Mouse (Mus musculus): ENCODE measurements around the gene Dnajb5. TPM values are rescaled to one million over a fixed set of nuclear protein-coding genes. Genes with fewer than 3 reads are reported as not detected.

Gene Dnajb5
- total and polyA plus RNA-seq, 2 experiments from 2014 or later: 18.2 to 59.1 TPM

GRCm38 (mm10) chr4:42959382-42959781, 9.8 kb downstream of the Dnajb5 start:
- ATAC-seq (ENCODE audit: insufficient read depth, low read depth): no peak

GRCm38 (mm10) chr4:42961592-42961991, 12.0 kb downstream of the Dnajb5 start:
- Histone ChIP-seq H3K9me3 (replicated peaks; ENCODE audit: control insufficient read depth, low read length) (no peaks in the 10 kb centered on the region), H3K9ac (replicated peaks; ENCODE audit: low read depth, low read length) (no peak overlapping the region), H3K4me2 (ENCODE audit: low read depth, low read length) (no peak overlapping the region), H3K27ac (ENCODE audit: low read depth) (no peak overlapping the region), H3K27me3 (ENCODE audit: control insufficient read depth, insufficient read depth, low read length) (no peaks in the 10 kb centered on the region), H3K4me1 (ENCODE audit: control insufficient read depth, insufficient read depth) (peaks cover 11% of the 10 kb centered on the region; the same call in 1 of the 2 replicates), H3K4me3 (ENCODE audit: low read depth, low read length) (no peak overlapping the region), H3K36me3 (replicated peaks; ENCODE audit: control insufficient read depth, insufficient read depth, low read length) (peaks cover 17% of the 10 kb centered on the region)
- WGBS: 34% methylated on average over 4 of the region's 4 CpGs
- DNase-seq (ENCODE audit: low spot score) (no peak), ATAC-seq (ENCODE audit: insufficient read depth, low read depth) (no peak)
- no peak for TF ChIP-seq EP300 (IDR thresholded peaks at IDR 0.05; ENCODE audit: low read depth)
- peak; percentile 75 for TF ChIP-seq CTCF (IDR thresholded peaks at IDR 0.05; ENCODE audit: low read depth)

More at GRCm38 (mm10) chr4:42959382-42959781, 9.8 kb downstream of the Dnajb5 start:
- peaks cover 21% of the 10 kb centered on the region; the same call in 1 of the 2 replicates for H3K4me1 ChIP-seq (ENCODE audit: control insufficient read depth, insufficient read depth)
- H3K27me3 ChIP-seq (ENCODE audit: control insufficient read depth, insufficient read depth, low read length): no peaks in the 10 kb centered on the region
- no peak overlapping the region for H3K4me3 ChIP-seq (ENCODE audit: low read depth, low read length)
- WGBS: 49% methylated on average over 4 of the region's 4 CpGs
- peak overlapping the region; percentile 78 for H3K27ac ChIP-seq (ENCODE audit: low read depth)
- DNase-seq (ENCODE audit: low spot score): no peak
- no peaks in the 10 kb centered on the region for H3K9me3 ChIP-seq (replicated peaks; ENCODE audit: control insufficient read depth, low read length)
- TF ChIP-seq CTCF (IDR thresholded peaks at IDR 0.05; ENCODE audit: low read depth) (no peak), EP300 (IDR thresholded peaks at IDR 0.05; ENCODE audit: low read depth) (no peak)
- peaks cover 33% of the 10 kb centered on the region for H3K36me3 ChIP-seq (replicated peaks; ENCODE audit: control insufficient read depth, insufficient read depth, low read length)
- H3K4me2 ChIP-seq (ENCODE audit: low read depth, low read length): no peak overlapping the region
- no peak overlapping the region for H3K9ac ChIP-seq (replicated peaks; ENCODE audit: low read depth, low read length)

- no peak for DNase-seq (ENCODE audit: low spot score)
- Histone ChIP-seq H3K27me3 (ENCODE audit: control insufficient read depth, insufficient read depth, low read length) (no peaks in the 10 kb centered on the region), H3K4me1 (ENCODE audit: control insufficient read depth, insufficient read depth) (peaks cover 11% of the 10 kb centered on the region; the same call in 1 of the 2 replicates), H3K9ac (replicated peaks; ENCODE audit: low read depth, low read length) (no peak overlapping the region), H3K9me3 (replicated peaks; ENCODE audit: control insufficient read depth, low read length) (no peaks in the 10 kb centered on the region), H3K27ac (ENCODE audit: low read depth) (no peak overlapping the region), H3K4me3 (ENCODE audit: low read depth, low read length) (no peak overlapping the region), H3K36me3 (replicated peaks; ENCODE audit: control insufficient read depth, insufficient read depth, low read length) (no peaks in the 10 kb centered on the region), H3K4me2 (ENCODE audit: low read depth, low read length) (no peak overlapping the region)
- TF ChIP-seq CTCF (IDR thresholded peaks at IDR 0.05; ENCODE audit: low read depth): peak; percentile 12; the same call in 1 of the 2 replicates
- no peak for TF ChIP-seq EP300 (IDR thresholded peaks at IDR 0.05; ENCODE audit: low read depth)
- WGBS: 43% methylated on average over 2 of the region's 2 CpGs
- no peak for ATAC-seq (ENCODE audit: insufficient read depth, low read depth)
Observed at GRCm38 (mm10) chr4:42963480-42963879, 13.9 kb downstream of the Dnajb5 start.

- no peaks in the 10 kb centered on the region for H3K27me3 ChIP-seq (ENCODE audit: control insufficient read depth, insufficient read depth, low read length)
- peak; percentile 49; the same call in 1 of the 2 replicates for ATAC-seq (ENCODE audit: insufficient read depth, low read depth)
- TF ChIP-seq CTCF (IDR thresholded peaks at IDR 0.05; ENCODE audit: low read depth) (peak; percentile 79), EP300 (IDR thresholded peaks at IDR 0.05; ENCODE audit: low read depth) (no peak)
- WGBS: 12% methylated on average over 12 of the region's 12 CpGs
- no peaks in the 10 kb centered on the region for H3K9me3 ChIP-seq (replicated peaks; ENCODE audit: control insufficient read depth, low read length)
- H3K9ac ChIP-seq (replicated peaks; ENCODE audit: low read depth, low read length): no peak overlapping the region
- H3K4me2 ChIP-seq (ENCODE audit: low read depth, low read length): peak overlapping the region; percentile 46
- H3K27ac ChIP-seq (ENCODE audit: low read depth): no peak overlapping the region
- DNase-seq (ENCODE audit: low spot score): peak; percentile 63
- no peaks in the 10 kb centered on the region for H3K36me3 ChIP-seq (replicated peaks; ENCODE audit: control insufficient read depth, insufficient read depth, low read length)
- 0 out of 2 replicates have a peak, but pooled peaks cover 3% of the 10 kb centered on the region for H3K4me1 ChIP-seq (ENCODE audit: control insufficient read depth, insufficient read depth)
- no peak overlapping the region for H3K4me3 ChIP-seq (ENCODE audit: low read depth, low read length)
Observed at GRCm38 (mm10) chr4:42965039-42965719, 15.6 kb downstream of the Dnajb5 start.

- no peak within 1 kb of the TSS for H3K4me3 ChIP-seq (ENCODE audit: low read depth, low read length)
- no peak for TF ChIP-seq CTCF (IDR thresholded peaks at IDR 0.05; ENCODE audit: low read depth)
- TF ChIP-seq EP300 (IDR thresholded peaks at IDR 0.05; ENCODE audit: low read depth): no peak
- H3K9me3 ChIP-seq (replicated peaks; ENCODE audit: control insufficient read depth, low read length): no peaks in the 10 kb centered on the region
- DNase-seq (ENCODE audit: low spot score): no peak
- H3K36me3 ChIP-seq (replicated peaks; ENCODE audit: control insufficient read depth, insufficient read depth, low read length): no peaks in the 10 kb centered on the region
- H3K27me3 ChIP-seq (ENCODE audit: control insufficient read depth, insufficient read depth, low read length): no peaks in the 10 kb centered on the region
- no peak within 1 kb of the TSS for H3K4me2 ChIP-seq (ENCODE audit: low read depth, low read length)
- no peak within 1 kb of the TSS for H3K9ac ChIP-seq (replicated peaks; ENCODE audit: low read depth, low read length)
- WGBS: 84% methylated on average over 4 of the region's 4 CpGs
- no peak within 1 kb of the TSS for H3K27ac ChIP-seq (ENCODE audit: low read depth)
- no peak for ATAC-seq (ENCODE audit: insufficient read depth, low read depth)
- H3K4me1 ChIP-seq (ENCODE audit: control insufficient read depth, insufficient read depth): peaks cover 6% of the 10 kb centered on the region; the same call in 1 of the 2 replicates
Observed at GRCm38 (mm10) chr4:42969304-42969703, 19.7 kb downstream of the Dnajb5 start, which contains the start of gene 1700022I11Rik. TSS of gene 1700022I11Rik (plus strand) at chr4:42969604.

Data from heart, postnatal 0 days (tissue).